ENCODE assay signal across 9 mouse cellular contexts in the genomic region with DNA sequence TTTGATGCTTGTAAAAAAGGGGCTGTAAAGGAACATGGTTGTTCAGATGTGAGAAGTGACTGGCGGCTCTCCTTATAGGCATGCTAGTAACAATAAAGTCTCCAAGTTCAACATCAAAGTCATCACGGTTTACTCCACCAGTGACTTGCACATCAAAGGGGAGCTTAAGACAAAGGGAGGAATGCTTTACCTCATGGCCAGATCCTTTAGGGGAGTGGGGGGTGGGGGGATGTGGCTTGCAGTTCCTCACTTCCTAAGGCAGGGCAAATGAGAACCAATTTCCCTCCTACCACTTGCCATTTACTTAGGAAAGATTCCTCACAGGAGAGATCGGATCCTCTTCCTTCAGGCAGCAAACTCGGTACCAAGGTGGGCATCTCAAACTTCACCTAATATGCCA.
A peak's percentile ranks its signal among the peaks of the same experiment; 100 is the strongest.
DNase-seq lines count a peak whose midpoint lies in the region; ATAC-seq and TF ChIP-seq lines count a peak whose summit lies in the region.
"Had no signal": no experiment of that assay in that cellular context is flagged by ENCODE, and none has a peak within 500 bp of the region (broad histone marks: within the 10 kb centered on the region; RNA-seq: fewer than 3 reads in every experiment).

No protein-coding gene starts in this region.

- no peak overlapping the region for H3K4me3 ChIP-seq in kidney, postnatal 0 days (replicated peaks; ENCODE audit: low read depth, low read length)
- no peak overlapping the region for H3K4me3 ChIP-seq in forebrain, embryonic 13.5 days
- H3K4me3 ChIP-seq in midbrain, embryonic 16.5 days (ENCODE audit: low read depth, low read length) = no peak overlapping the region

- no peak for ATAC-seq in kidney, postnatal 0 days (replicated peaks; ENCODE audit: low FRiP score, low read depth)
- no peak for ATAC-seq in forebrain, embryonic 13.5 days
- ATAC-seq in midbrain, embryonic 16.5 days = no peak

- peak; percentile 39 for DNase-seq in embryo, embryonic 11 days
- DNase-seq in embryo, embryonic 10 days (ENCODE audit: low spot score) = no peak
- DNase-seq in kidney, postnatal 0 days (ENCODE audit: low spot score) = peak; percentile 56
- no peak for DNase-seq in kidney, adult 11 months
- DNase-seq in spleen, adult 12 weeks (ENCODE audit: low spot score) = no peak
- no peak for DNase-seq in natural killer cell, adult 2 months (ENCODE audit: low spot score in 2 of 2)
- DNase-seq: cerebellum, adult 9-10 months had no signal

- 29% methylated on average over 4 of the region's 4 CpGs for WGBS in kidney, postnatal 0 days
- 9% methylated on average over 4 of the region's 4 CpGs for WGBS in forebrain, embryonic 13.5 days
- 19% methylated on average over 4 of the region's 4 CpGs for WGBS in midbrain, embryonic 16.5 days

- no peak overlapping the region for H3K9ac ChIP-seq in kidney, postnatal 0 days (ENCODE audit: low read depth, low read length)
- H3K9ac ChIP-seq in forebrain, embryonic 13.5 days = no peak overlapping the region
- no peak overlapping the region for H3K9ac ChIP-seq in midbrain, embryonic 16.5 days (ENCODE audit: low read depth, low read length)

- no peak for TF ChIP-seq CTCF in kidney, postnatal 0 days (IDR thresholded peaks at IDR 0.05; ENCODE audit: low read depth)

- no peaks in the 10 kb centered on the region for H3K9me3 ChIP-seq in kidney, postnatal 0 days (replicated peaks; ENCODE audit: low read length)
- H3K9me3 ChIP-seq in forebrain, embryonic 13.5 days (replicated peaks) = no peaks in the 10 kb centered on the region
- no peaks in the 10 kb centered on the region for H3K9me3 ChIP-seq in midbrain, embryonic 16.5 days (replicated peaks; ENCODE audit: control insufficient read depth, low read length, poor library complexity, severe bottlenecking)

- H3K36me3 ChIP-seq in kidney, postnatal 0 days (ENCODE audit: insufficient read depth, low read length) = no peaks in the 10 kb centered on the region
- H3K36me3 ChIP-seq in forebrain, embryonic 13.5 days (ENCODE audit: poor library complexity, severe bottlenecking) = no peaks in the 10 kb centered on the region
- no peaks in the 10 kb centered on the region for H3K36me3 ChIP-seq in midbrain, embryonic 16.5 days (ENCODE audit: control insufficient read depth, insufficient read depth, low read length)

- H3K27me3 ChIP-seq in kidney, postnatal 0 days (ENCODE audit: insufficient read depth, low read length) = no peaks in the 10 kb centered on the region
- peaks cover 28% of the 10 kb centered on the region; the same call in 1 of the 2 replicates for H3K27me3 ChIP-seq in forebrain, embryonic 13.5 days
- no peaks in the 10 kb centered on the region for H3K27me3 ChIP-seq in midbrain, embryonic 16.5 days (ENCODE audit: control insufficient read depth, insufficient read depth, low read depth, low read length)

- peaks cover 11% of the 10 kb centered on the region; the same call in 1 of the 2 replicates for H3K4me1 ChIP-seq in kidney, postnatal 0 days (replicated peaks; ENCODE audit: insufficient read depth, low read length)
- H3K4me1 ChIP-seq in forebrain, embryonic 13.5 days = peaks cover 26% of the 10 kb centered on the region
- peaks cover 8% of the 10 kb centered on the region for H3K4me1 ChIP-seq in midbrain, embryonic 16.5 days (ENCODE audit: control insufficient read depth, insufficient read depth, low read length)

- peak overlapping the region; percentile 51 for H3K27ac ChIP-seq in kidney, postnatal 0 days
- no peak overlapping the region for H3K27ac ChIP-seq in forebrain, embryonic 13.5 days
- no peak overlapping the region for H3K27ac ChIP-seq in midbrain, embryonic 16.5 days (ENCODE audit: low read length)

- H3K4me2 ChIP-seq in kidney, postnatal 0 days (ENCODE audit: low read length) = peak overlapping the region; percentile 42; the same call in 1 of the 2 replicates
- peak overlapping the region; percentile 20; the same call in 1 of the 2 replicates for H3K4me2 ChIP-seq in forebrain, embryonic 13.5 days
- H3K4me2 ChIP-seq in midbrain, embryonic 16.5 days (ENCODE audit: low read length) = peak overlapping the region; percentile 15; the same call in 1 of the 2 replicates

Comparison
In these comparisons a context has a peak if more than half of its experiments do, and no peak if none do; other contexts are left out.
1. DNase-seq: peak in embryo, embryonic 11 days (single experiment) and kidney, postnatal 0 days (single experiment); none in embryo, embryonic 10 days (single experiment), kidney, adult 11 months (single experiment), spleen, adult 12 weeks (single experiment) and natural killer cell, adult 2 months (0 of 2).
2. Peak in every context shown above with its lines, with median percentiles within 50 percentile points of each other: H3K4me2 ChIP-seq.